Mouse (Mus musculus) adipose tissue, adult 10 weeks (tissue): Measurements from ENCODE around the gene Cir1. TPM values are rescaled to one million over a fixed set of nuclear protein-coding genes. Genes with fewer than 3 reads are reported as not detected.

Experiments
- polyA plus RNA-seq: library from polyadenylated mRNA; stranded (reverse); fragments of 350-450 nt; fragmentation: Illumina TruSeq; extraction: RNeasy Lipid Tissue Mini Kit (QIAGEN cat#74804); gene quantifications from one replicate; pipeline ENCODE4 v1.2.3, GENCODE M21; 2014; ENCODE audit warnings: low read depth, low replicate concordance

Cir1 gene
- 25.7 TPM for polyA plus RNA-seq

DNA sequence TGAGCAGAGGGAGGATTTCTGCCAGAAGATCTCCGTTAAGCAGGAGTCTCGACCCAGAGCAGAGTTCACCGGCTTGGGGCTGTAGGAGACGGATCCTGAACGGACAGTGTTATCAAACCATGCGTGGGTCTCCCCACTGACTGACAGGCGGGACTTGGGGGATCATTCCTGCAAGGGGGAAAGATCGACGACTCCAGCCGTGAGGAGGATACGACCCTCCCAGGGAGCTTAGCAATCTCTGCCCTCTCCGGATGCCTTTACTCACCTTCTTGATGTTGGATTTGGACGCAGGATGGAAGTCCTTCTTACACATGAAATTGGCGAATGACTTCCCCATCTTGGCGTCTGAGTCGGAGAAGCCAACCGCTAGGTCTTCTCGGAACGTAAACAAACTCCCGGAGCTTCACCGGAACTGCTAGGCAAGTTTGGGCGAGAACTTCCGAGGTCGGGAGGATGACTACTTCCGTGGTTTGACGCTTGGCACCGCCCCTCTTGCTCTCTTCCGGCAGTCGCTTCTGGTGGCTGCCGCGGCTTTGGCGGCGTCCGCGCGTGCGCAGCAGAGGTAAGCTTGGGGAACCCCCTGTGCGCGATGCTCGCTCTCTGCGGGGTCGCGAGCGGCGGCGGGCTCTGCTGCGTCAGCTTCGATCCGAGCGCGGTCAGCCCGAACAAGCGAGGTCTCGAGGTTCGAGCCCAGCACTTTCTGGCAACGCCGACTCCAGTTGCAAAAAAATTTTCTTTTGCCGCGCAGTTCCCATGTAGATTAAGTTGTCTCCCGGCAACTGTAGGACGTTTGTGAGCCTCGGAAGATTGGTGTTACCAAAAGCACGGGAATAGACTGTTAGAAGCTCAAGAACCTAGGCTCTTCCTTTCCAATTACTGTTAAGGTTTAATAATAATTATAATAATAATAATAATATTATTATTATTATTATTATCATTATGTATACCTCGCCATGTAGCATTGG, at the start of gene Cir1, which contains the start of gene Scrn3:
TSS of gene Cir1 (minus strand) at position 550 of the 965 bp plus-strand sequence.
TSS of gene Scrn3 (plus strand) at position 450 of the 965 bp plus-strand sequence.

DNA sequence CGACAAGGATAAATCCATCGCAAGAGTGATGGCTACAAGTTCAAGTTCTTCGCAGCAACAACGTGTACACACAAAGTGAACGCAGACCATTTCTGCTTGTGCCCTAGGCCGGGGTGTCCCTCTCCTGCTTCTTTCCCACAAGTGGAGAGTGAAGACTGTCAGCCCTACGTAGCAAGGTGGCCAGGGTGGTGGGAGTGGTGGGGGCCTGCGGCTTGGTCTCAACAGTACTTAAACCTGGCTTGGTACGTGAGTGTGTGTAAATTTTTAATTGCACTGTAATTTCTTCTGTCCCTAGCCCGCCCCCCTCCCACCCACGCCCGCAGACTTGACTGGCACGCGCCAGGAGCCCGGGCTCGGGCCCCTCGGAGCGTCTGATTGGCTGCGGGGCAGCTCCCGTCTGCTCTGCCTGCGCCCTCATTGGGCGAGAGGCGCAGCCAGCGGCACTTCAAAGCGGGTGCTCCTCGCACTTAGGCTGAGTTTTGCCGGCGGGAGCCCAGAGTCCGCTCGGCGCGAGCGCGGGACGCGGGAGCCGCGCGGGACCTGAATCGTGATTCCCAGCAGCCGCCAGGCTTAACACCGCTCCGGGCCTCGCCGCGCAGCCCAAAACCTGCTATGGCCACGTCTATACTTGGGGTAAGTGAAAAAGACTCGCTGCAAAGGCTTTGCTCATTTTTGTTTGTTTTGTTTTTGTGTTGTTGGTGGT, 40.9 kb downstream of the Cir1 start, which contains the start of gene Sp9:
TSS of gene Sp9 (plus strand) at position 467 of the 703 bp plus-strand sequence.

Other genes with a start within 250 kb of the Cir1 start
- gene Ola1, start 93.8 kb downstream of the Cir1 start, polyA plus RNA-seq = 45.2 TPM
- gene Sp9, start 40.8 kb downstream of the Cir1 start, polyA plus RNA-seq = not detected
- gene Scrn3, start 100 bp downstream of the Cir1 start, polyA plus RNA-seq = 19.3 TPM
- gene Gpr155, start 73.9 kb upstream of the Cir1 start, polyA plus RNA-seq = 27.1 TPM
- gene Wipf1, start 217.0 kb upstream of the Cir1 start, polyA plus RNA-seq = 10.9 TPM